Mouse (Mus musculus): Measurements from ENCODE around the gene Ccdc32. TPM values are rescaled to one million over a fixed set of nuclear protein-coding genes. Genes with fewer than 3 reads are reported as not detected.
A peak's percentile ranks its signal among the peaks of the same experiment; 100 is the strongest.

Ccdc32 gene
- polyA plus RNA-seq, 1 experiment from 2014 or later: 38.5 TPM

GRCm38 (mm10) chr2:118975855-118976254, 53.3 kb downstream of the Ccdc32 start:
- Histone ChIP-seq H3K4me3 (peak overlapping the region; percentile 60), H3K9me3 (no peaks in the 10 kb centered on the region), H3K9ac (peak overlapping the region; percentile 66), H3K4me1 (peaks cover 15% of the 10 kb centered on the region), H3K27ac (no peak overlapping the region), H3K27me3 (replicated peaks) (peaks cover 31% of the 10 kb centered on the region), H3K36me3 (replicated peaks) (no peaks in the 10 kb centered on the region), H3K4me2 (peak overlapping the region; percentile 90)
- peak; percentile 46 for ATAC-seq (replicated peaks)
- WGBS: 2% methylated on average over 15 of the region's 15 CpGs

DNA sequence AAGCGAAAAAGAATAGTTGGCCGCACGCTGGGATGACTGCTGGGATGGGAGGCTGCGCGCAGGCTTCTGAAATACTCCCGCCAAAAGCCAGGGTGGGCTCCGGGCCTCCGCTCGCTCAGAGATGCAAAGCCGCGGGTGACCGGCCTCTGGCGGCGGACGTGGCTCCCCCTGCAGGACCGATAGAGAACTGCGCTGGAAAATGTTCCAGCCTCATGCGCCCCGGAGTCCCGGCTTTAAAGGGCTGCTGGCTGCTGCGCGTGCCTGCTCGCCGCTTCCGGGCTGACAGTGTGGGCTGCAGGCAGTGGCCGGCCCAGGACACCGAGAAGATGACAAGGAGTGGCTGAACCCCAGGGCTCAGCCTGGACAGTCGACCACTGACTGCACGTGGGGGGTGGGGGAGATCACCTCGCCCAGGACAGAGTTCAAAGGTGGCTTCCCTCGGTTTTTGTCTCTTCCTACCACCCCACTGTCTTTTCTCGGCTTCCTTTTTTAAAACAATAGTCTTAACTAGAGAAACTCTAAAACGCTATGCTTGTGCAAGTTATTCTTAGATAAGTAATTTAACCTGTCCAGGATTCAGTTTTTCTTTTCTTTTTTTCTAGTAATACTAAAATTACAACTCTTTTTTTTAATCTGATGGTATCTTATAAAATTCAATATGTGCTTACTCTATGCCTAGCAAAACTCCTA, 56.4 kb downstream of the Ccdc32 start:
- ATAC-seq (replicated peaks): peak; percentile 69
- peak overlapping the region; percentile 93 for H3K4me2 ChIP-seq
- H3K4me3 ChIP-seq: peak overlapping the region; percentile 45
- H3K4me1 ChIP-seq: peaks cover 15% of the 10 kb centered on the region
- no peaks in the 10 kb centered on the region for H3K36me3 ChIP-seq (replicated peaks)
- no peak overlapping the region for H3K27ac ChIP-seq
- WGBS: under 1% methylated on average over 33 of the region's 33 CpGs
- H3K9me3 ChIP-seq: no peaks in the 10 kb centered on the region
- peak overlapping the region; percentile 61 for H3K9ac ChIP-seq
- peaks cover 28% of the 10 kb centered on the region for H3K27me3 ChIP-seq (replicated peaks)

- H3K4me3 ChIP-seq: no peak overlapping the region
- WGBS: 85% methylated on average over 5 of the region's 5 CpGs
Measured at GRCm38 (mm10) chr2:118972048-118972447, 57.1 kb downstream of the Ccdc32 start.

DNA sequence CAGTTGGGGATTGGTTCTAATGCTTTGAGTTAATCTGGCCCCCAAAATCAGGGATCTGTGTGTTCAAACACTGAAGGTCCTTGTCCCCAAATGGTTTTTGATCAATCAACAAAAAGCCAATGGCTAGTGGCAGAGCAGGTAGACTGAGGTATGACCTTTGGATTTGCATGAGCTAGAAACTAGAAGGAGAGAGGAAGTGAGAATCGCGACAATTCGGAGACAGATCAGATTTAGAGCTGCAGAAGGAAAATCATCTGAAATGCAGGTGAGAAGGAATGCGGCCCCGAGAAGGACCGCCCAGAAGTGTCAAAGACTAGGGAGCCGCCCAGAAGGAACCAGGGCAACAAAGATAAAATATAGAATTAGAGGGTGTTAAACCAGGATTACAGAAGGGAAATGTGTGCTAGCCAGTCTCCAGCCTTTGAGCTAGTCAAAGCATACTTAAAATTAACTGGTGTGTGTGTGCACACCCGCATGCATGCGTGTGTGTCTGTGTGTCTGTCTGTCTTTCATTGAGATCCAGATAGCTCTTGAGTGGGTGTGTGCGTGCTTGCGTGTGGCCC, 59.5 kb downstream of the Ccdc32 start:
- H3K4me1 ChIP-seq: peaks cover 3% of the 10 kb centered on the region
- 91% methylated on average over 11 of the region's 11 CpGs for WGBS
- H3K27me3 ChIP-seq (replicated peaks): peaks cover 10% of the 10 kb centered on the region
- H3K4me2 ChIP-seq: no peak overlapping the region
- no peaks in the 10 kb centered on the region for H3K36me3 ChIP-seq (replicated peaks)
- no peaks in the 10 kb centered on the region for H3K9me3 ChIP-seq
- H3K9ac ChIP-seq: no peak overlapping the region
- H3K27ac ChIP-seq: no peak overlapping the region
- no peak overlapping the region for H3K4me3 ChIP-seq
- no peak for ATAC-seq (replicated peaks)

More at GRCm38 (mm10) chr2:118972048-118972447, 57.1 kb downstream of the Ccdc32 start:
- Histone ChIP-seq H3K4me1 (peaks cover 15% of the 10 kb centered on the region), H3K27ac (no peak overlapping the region), H3K9me3 (no peaks in the 10 kb centered on the region), H3K4me2 (peak overlapping the region; percentile 93), H3K36me3 (replicated peaks) (no peaks in the 10 kb centered on the region), H3K9ac (no peak overlapping the region), H3K27me3 (replicated peaks) (peaks cover 20% of the 10 kb centered on the region)
- no peak for ATAC-seq (replicated peaks)

Other genes starting within 250 kb of the Ccdc32 start
- 65.5 and 75.2 TPM in 2 replicates for gene Disp2, start 249.7 kb downstream of the Ccdc32 start, polyA plus RNA-seq (2015; fragmentation: Nextera tagmentation; extraction: Ambion mirVana)
- 17.7 and 20.9 TPM in 2 replicates for gene Knstrn, start 215.4 kb downstream of the Ccdc32 start, polyA plus RNA-seq (2015; fragmentation: Nextera tagmentation; extraction: Ambion mirVana)
- 43.0 and 50.4 TPM in 2 replicates for gene Ivd, start 167.4 kb downstream of the Ccdc32 start, polyA plus RNA-seq (2015; fragmentation: Nextera tagmentation; extraction: Ambion mirVana)
- 8.4 and 8.8 TPM in 2 replicates for gene Bahd1, start 129.0 kb downstream of the Ccdc32 start, polyA plus RNA-seq (2015; fragmentation: Nextera tagmentation; extraction: Ambion mirVana)
- 4.7 and 6.0 TPM in 2 replicates for gene Chst14, start 102.9 kb downstream of the Ccdc32 start, polyA plus RNA-seq (2015; fragmentation: Nextera tagmentation; extraction: Ambion mirVana)
- gene Rpusd2, start 5.4 kb upstream of the Ccdc32 start, polyA plus RNA-seq (2015; fragmentation: Nextera tagmentation; extraction: Ambion mirVana): 4.6 and 4.9 TPM in 2 replicates
- 5.9 and 7.2 TPM in 2 replicates for gene Knl1, start 17.7 kb upstream of the Ccdc32 start, polyA plus RNA-seq (2015; fragmentation: Nextera tagmentation; extraction: Ambion mirVana)
- 8.3 and 9.8 TPM in 2 replicates for gene Rad51, start 83.4 kb upstream of the Ccdc32 start, polyA plus RNA-seq (2015; fragmentation: Nextera tagmentation; extraction: Ambion mirVana)
- 46.7 and 49.6 TPM in 2 replicates for gene Rmdn3, start 127.6 kb upstream of the Ccdc32 start, polyA plus RNA-seq (2015; fragmentation: Nextera tagmentation; extraction: Ambion mirVana)
- 6.8 and 7.8 TPM in 2 replicates for gene Gchfr, start 138.4 kb upstream of the Ccdc32 start, polyA plus RNA-seq (2015; fragmentation: Nextera tagmentation; extraction: Ambion mirVana)
- gene Gm14137, start 145.1 kb upstream of the Ccdc32 start, polyA plus RNA-seq (2015; fragmentation: Nextera tagmentation; extraction: Ambion mirVana): 1.1 and 1.2 TPM in 2 replicates
- 68.3 and 73.3 TPM in 2 replicates for gene Zfyve19, start 179.2 kb upstream of the Ccdc32 start, polyA plus RNA-seq (2015; fragmentation: Nextera tagmentation; extraction: Ambion mirVana)
- gene Dnajc17, start 179.4 kb upstream of the Ccdc32 start, polyA plus RNA-seq (2015; fragmentation: Nextera tagmentation; extraction: Ambion mirVana): 25.0 and 29.4 TPM in 2 replicates
- not detected in 2 replicates for gene Ppp1r14d, start 200.5 kb upstream of the Ccdc32 start, polyA plus RNA-seq (2015; fragmentation: Nextera tagmentation; extraction: Ambion mirVana)
- 0.65 and 0.77 TPM in 2 replicates for gene Spint1, start 208.0 kb upstream of the Ccdc32 start, polyA plus RNA-seq (2015; fragmentation: Nextera tagmentation; extraction: Ambion mirVana)
- 43.3 and 45.5 TPM in 2 replicates for gene Rhov, start 241.9 kb upstream of the Ccdc32 start, polyA plus RNA-seq (2015; fragmentation: Nextera tagmentation; extraction: Ambion mirVana)